Mouse (Mus musculus): Measurements from ENCODE around the gene Cd244a. TPM values are rescaled to one million over a fixed set of nuclear protein-coding genes. Genes with fewer than 3 reads are reported as not detected.

Gene Cd244a
- total and polyA plus RNA-seq, 3 experiments = not detected

- peaks cover 0 to 8% of the 10 kb centered on the region in 2 experiments; a peak in 2 of 4 replicates for H3K36me3 ChIP-seq (ENCODE audit: control insufficient read depth in 1 of 2, insufficient read depth in 2 of 2, low read length in 2 of 2)
- no peak for DNase-seq (ENCODE audit: low read depth, low spot score)
- no peaks in the 10 kb centered on the region for H3K27me3 ChIP-seq (ENCODE audit: control insufficient read depth in 1 of 2, insufficient read depth in 2 of 2, low read length in 2 of 2)
- TF ChIP-seq CHD1 (IDR thresholded peaks at IDR 0.05; ENCODE audit: low read depth, low read length) (no peak), ELF1 (IDR thresholded peaks at IDR 0.05; ENCODE audit: low read depth, low read length) (no peak), HCFC1 (IDR thresholded peaks at IDR 0.05; ENCODE audit: low read depth, low read length) (no peak)
- H3K4me3 ChIP-seq (ENCODE audit: control insufficient read depth in 1 of 2, insufficient read depth in 1 of 2, low read depth in 2 of 2, low read length in 2 of 2) = no peak overlapping the region
- no peaks in the 10 kb centered on the region for H3K9me3 ChIP-seq (replicated peaks; ENCODE audit: insufficient read depth, low read length)
- no peaks in the 10 kb centered on the region for H3K79me2 ChIP-seq (ENCODE audit: control insufficient read depth, insufficient read depth, low read length, poor library complexity)
- no peak overlapping the region for H3K9ac ChIP-seq (ENCODE audit: control insufficient read depth, low read depth, low read length, poor library complexity, severe bottlenecking)
- H3K27ac ChIP-seq (ENCODE audit: control insufficient read depth, low read depth, low read length) = no peak overlapping the region
- H3K4me1 ChIP-seq (ENCODE audit: control insufficient read depth in 1 of 2, insufficient read depth in 2 of 2, low read length in 2 of 2) = peaks cover 4 to 7% of the 10 kb centered on the region in 2 experiments; a peak in 3 of 4 replicates
Measured at GRCm38 (mm10) chr1:171647716-171648115, 88.7 kb downstream of the Cd244a start.

DNA sequence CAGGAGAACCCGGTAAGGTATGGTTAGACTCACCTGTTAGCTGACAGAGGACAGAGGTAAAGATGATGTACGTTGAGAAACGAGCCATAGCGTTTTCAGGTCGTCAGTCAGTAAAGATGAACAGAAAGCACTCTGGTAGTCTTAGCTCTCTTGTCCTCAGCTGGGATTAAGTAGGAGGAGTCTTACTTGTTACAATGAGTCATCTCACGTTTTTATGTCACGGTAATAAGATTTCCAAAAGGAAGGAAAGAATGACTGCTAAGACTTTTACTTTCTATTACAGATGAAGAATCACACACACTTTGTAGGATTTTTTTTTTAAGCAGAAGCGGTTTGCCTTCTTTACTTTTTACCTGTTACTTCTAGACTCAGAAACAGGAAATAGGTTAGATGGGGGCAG is 89.8 kb downstream of the Cd244a start:
- Histone ChIP-seq H3K27ac (ENCODE audit: control insufficient read depth, low read depth, low read length) (no peak overlapping the region), H3K9ac (ENCODE audit: control insufficient read depth, low read depth, low read length, poor library complexity, severe bottlenecking) (no peak overlapping the region), H3K9me3 (replicated peaks; ENCODE audit: insufficient read depth, low read length) (no peaks in the 10 kb centered on the region), H3K79me2 (ENCODE audit: control insufficient read depth, insufficient read depth, low read length, poor library complexity) (no peaks in the 10 kb centered on the region), H3K4me3 (ENCODE audit: control insufficient read depth in 1 of 2, insufficient read depth in 1 of 2, low read depth in 2 of 2, low read length in 2 of 2) (no peak overlapping the region), H3K27me3 (ENCODE audit: control insufficient read depth in 1 of 2, insufficient read depth in 2 of 2, low read length in 2 of 2) (no peaks in the 10 kb centered on the region), H3K4me1 (ENCODE audit: control insufficient read depth in 1 of 2, insufficient read depth in 2 of 2, low read length in 2 of 2) (peaks cover 4% of the 10 kb centered on the region in 2 experiments; a peak in 3 of 4 replicates), H3K36me3 (ENCODE audit: control insufficient read depth in 1 of 2, insufficient read depth in 2 of 2, low read length in 2 of 2) (peaks cover 0 to 4% of the 10 kb centered on the region in 2 experiments; a peak in 2 of 4 replicates)
- TF ChIP-seq ZC3H11A (IDR thresholded peaks at IDR 0.05; ENCODE audit: low read depth, low read length) (no peak), POLR2AphosphoS2 (IDR thresholded peaks at IDR 0.05; ENCODE audit: low read length) (no peak), ZNF384 (IDR thresholded peaks at IDR 0.05; ENCODE audit: low read depth, low read length) (no peak), CHD1 (IDR thresholded peaks at IDR 0.05; ENCODE audit: low read depth, low read length) (no peak), CTCF (IDR thresholded peaks at IDR 0.05 in 2 of 3, conservative IDR thresholded peaks at IDR 0.05 in 1 of 3; ENCODE audit: control insufficient read depth in 1 of 3, insufficient read depth in 1 of 3, low read depth in 2 of 3, low read length in 3 of 3, poor library complexity in 1 of 3, severe bottlenecking in 1 of 3) (no peak), EP300 (IDR thresholded peaks at IDR 0.05; ENCODE audit: low read depth in 1 of 2, low read length in 2 of 2) (no peak), GATA1 (IDR thresholded peaks at IDR 0.05; ENCODE audit: low read depth, low read length) (no peak), TBP (IDR thresholded peaks at IDR 0.05; ENCODE audit: low read depth, low read length) (no peak), HCFC1 (IDR thresholded peaks at IDR 0.05; ENCODE audit: low read depth, low read length) (no peak), NELFE (IDR thresholded peaks at IDR 0.05; ENCODE audit: low read depth, low read length) (no peak), ELF1 (IDR thresholded peaks at IDR 0.05; ENCODE audit: low read depth, low read length) (no peak), MAZ (IDR thresholded peaks at IDR 0.05; ENCODE audit: low read depth, low read length) (no peak), KAT2A (conservative IDR thresholded peaks at IDR 0.05; ENCODE audit: low read depth, low read length) (no peak), POLR2A (IDR thresholded peaks at IDR 0.05; ENCODE audit: control insufficient read depth in 1 of 2, insufficient read depth in 1 of 2, low read depth in 1 of 2, low read length in 2 of 2, poor library complexity in 1 of 2) (no peak), ZMIZ1 (IDR thresholded peaks at IDR 0.05; ENCODE audit: low read depth, low read length) (no peak), POLR2AphosphoS5 (IDR thresholded peaks at IDR 0.05; ENCODE audit: borderline replicate concordance, low read depth, low read length) (no peak), GABPA (IDR thresholded peaks at IDR 0.05; ENCODE audit: low read depth, low read length) (no peak)
- DNase-seq (ENCODE audit: low read depth, low spot score) = no peak
